Mouse (Mus musculus) adrenal gland, postnatal 0 days (tissue): ENCODE results near the gene Dlx1. TPM values are rescaled to one million over a fixed set of nuclear protein-coding genes. Genes with fewer than 3 reads are reported as not detected.

Experiments
- polyA plus RNA-seq: library from polyadenylated mRNA; unstranded; fragments of >200 nt; fragmentation: Nextera tagmentation; extraction: Ambion mirVana; gene quantifications from 2 replicates; pipeline ENCODE4 v1.2.1, GENCODE M21; 2015

Gene Dlx1
- polyA plus RNA-seq, result 0.70 and 0.74 TPM in 2 replicates

GRCm38 (mm10) chr2:71528014-71528713 lies at the start of gene Dlx1:
Gene Dlx1 (plus strand): TSS chr2:71528113.

GRCm38 (mm10) chr2:71546640-71547071 lies 18.7 kb downstream of the Dlx1 start, which contains the start of gene Dlx2:
Gene Dlx2 (minus strand): TSS chr2:71546754.

Other genes with a start within 250 kb of the Dlx1 start
- gene Slc25a12, start 160.4 kb upstream of the Dlx1 start, polyA plus RNA-seq, result 47.7 and 52.7 TPM in 2 replicates
- 105 and 118 TPM in 2 replicates for gene Hat1, start 139.2 kb upstream of the Dlx1 start, polyA plus RNA-seq
- 24.3 and 35.8 TPM in 2 replicates for gene Metap1d, start 74.8 kb upstream of the Dlx1 start, polyA plus RNA-seq
- gene Dlx2, start 18.6 kb downstream of the Dlx1 start, polyA plus RNA-seq, result 0.93 and 1.3 TPM in 2 replicates
- 28.3 and 63.0 TPM in 2 replicates for gene Itga6, start 217.5 kb downstream of the Dlx1 start, polyA plus RNA-seq